Mouse (Mus musculus) lung, postnatal 10 days (tissue): ENCODE measurements around the gene Dclk3.
A peak's percentile ranks its signal among the peaks of the same experiment; 100 is the strongest.

ENCODE experiments used
- DNase-seq: peaks from one replicate; pipeline ENCODE4 v3.0.0; 2021

Gene Dclk3

GRCm38 (mm10) chr9:111441151-111441550, 2.3 kb downstream of the Dclk3 start:
- DNase-seq = no peak

GRCm38 (mm10) chr9:111446204-111446603, 7.3 kb downstream of the Dclk3 start:
- no peak for DNase-seq

- no peak for DNase-seq
These were observed 10.1 kb downstream of the Dclk3 start for GRCm38 (mm10) chr9:111448976-111449375.

- DNase-seq = no peak
These were observed 11.0 kb downstream of the Dclk3 start for GRCm38 (mm10) chr9:111449880-111450279.

- DNase-seq = no peak
These were observed 12.0 kb downstream of the Dclk3 start for GRCm38 (mm10) chr9:111450853-111451404.

GRCm38 (mm10) chr9:111453895-111454294, 15.0 kb downstream of the Dclk3 start:
- no peak for DNase-seq

- no peak for DNase-seq
These were observed 18.5 kb downstream of the Dclk3 start for GRCm38 (mm10) chr9:111457176-111457935.

- no peak for DNase-seq
These were observed 19.0 kb downstream of the Dclk3 start for GRCm38 (mm10) chr9:111457936-111458310.

- DNase-seq = peak; percentile 13
These were observed 20.6 kb downstream of the Dclk3 start for GRCm38 (mm10) chr9:111459466-111459865.

- DNase-seq = peak; percentile 6
These were observed 21.4 kb downstream of the Dclk3 start for GRCm38 (mm10) chr9:111460201-111460814.

- no peak for DNase-seq
These were observed 22.7 kb downstream of the Dclk3 start for GRCm38 (mm10) chr9:111461415-111462103.

GRCm38 (mm10) chr9:111465666-111466065, 26.8 kb downstream of the Dclk3 start:
- DNase-seq = no peak

GRCm38 (mm10) chr9:111473686-111474457, 35.0 kb downstream of the Dclk3 start:
- DNase-seq = no peak

- no peak for DNase-seq
These were observed 35.5 kb downstream of the Dclk3 start for GRCm38 (mm10) chr9:111474458-111474745.

- no peak for DNase-seq
These were observed 36.4 kb downstream of the Dclk3 start for GRCm38 (mm10) chr9:111475281-111475680.

- no peak for DNase-seq
These were observed 37.1 kb downstream of the Dclk3 start for GRCm38 (mm10) chr9:111475973-111476372.

- DNase-seq = no peak
These were observed 37.7 kb downstream of the Dclk3 start for GRCm38 (mm10) chr9:111476479-111477016.

- peak; percentile 12 for DNase-seq
These were observed 40.1 kb downstream of the Dclk3 start for GRCm38 (mm10) chr9:111478853-111479490.

- DNase-seq = no peak
These were observed 42.1 kb downstream of the Dclk3 start for GRCm38 (mm10) chr9:111481011-111481410.

GRCm38 (mm10) chr9:111486645-111487477, 48.0 kb downstream of the Dclk3 start:
- no peak for DNase-seq

GRCm38 (mm10) chr9:111490583-111490982, 51.7 kb downstream of the Dclk3 start:
- no peak for DNase-seq
